Comparison of ENCODE assay signal across 12 mouse cellular contexts in the genomic region with DNA sequence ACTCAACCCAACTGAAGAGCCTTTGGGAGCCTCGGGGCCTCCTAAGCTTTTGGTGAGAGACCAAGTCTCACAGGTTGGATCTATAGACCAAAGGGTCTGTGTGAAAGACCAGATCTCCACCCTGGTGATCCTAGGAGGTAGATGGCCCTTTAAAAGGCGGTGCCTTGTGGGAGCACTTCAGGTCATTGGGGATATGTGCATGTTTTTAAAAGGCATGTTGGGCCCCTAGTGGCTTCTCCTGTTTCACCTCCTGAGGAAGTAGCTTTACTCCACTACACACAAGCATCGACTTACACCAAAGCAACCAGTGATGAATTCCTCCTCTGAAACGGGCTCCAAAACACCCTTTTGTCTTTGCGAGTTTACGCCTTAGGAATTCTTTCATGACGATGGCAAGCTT.
DNase-seq lines count a peak whose midpoint lies in the region; ATAC-seq and TF ChIP-seq lines count a peak whose summit lies in the region.
"Had no signal": no experiment of that assay in that cellular context is flagged by ENCODE, and none has a peak within 500 bp of the region (broad histone marks: within the 10 kb centered on the region; RNA-seq: fewer than 3 reads in every experiment).

No protein-coding gene starts in this region.

- no peaks in the 10 kb centered on the region for H3K36me3 ChIP-seq in kidney, embryonic 14.5 days (ENCODE audit: control insufficient read depth, insufficient read depth, low read length)
- no peaks in the 10 kb centered on the region for H3K36me3 ChIP-seq in spleen, adult 2 months (ENCODE audit: control insufficient read depth, insufficient read depth, low read length)
- H3K36me3 ChIP-seq in limb, embryonic 10.5 days = no peaks in the 10 kb centered on the region
- H3K36me3 ChIP-seq: heart, embryonic 12.5 days; liver, embryonic 12.5 days had no signal

- peaks cover 5% of the 10 kb centered on the region; the same call in 1 of the 2 replicates for H3K9me3 ChIP-seq in kidney, embryonic 14.5 days (ENCODE audit: control insufficient read depth, low read length)
- H3K9me3 ChIP-seq in limb, embryonic 10.5 days (replicated peaks) = no peaks in the 10 kb centered on the region
- H3K9me3 ChIP-seq: heart, embryonic 12.5 days; liver, embryonic 12.5 days had no signal

- no peak for DNase-seq in kidney, adult 18-20 months
- no peak for DNase-seq in spleen, adult 2 months (ENCODE audit: low read depth in 1 of 2, low spot score in 2 of 2)
- DNase-seq in spleen, postnatal 10 days (ENCODE audit: low spot score in 2 of 2) = no peak
- DNase-seq in limb, embryonic 10.5 days (ENCODE audit: low spot score) = peak; percentile 49
- DNase-seq in right cerebral cortex, adult 18-20 months = no peak
- DNase-seq in ovary, postnatal 14 days (ENCODE audit: low spot score) = no peak
- no peak for DNase-seq in left cerebral cortex, adult 11 months (ENCODE audit: low spot score)
- DNase-seq: gastrocnemius, postnatal 10 days had no signal

- H3K27me3 ChIP-seq in kidney, embryonic 14.5 days (ENCODE audit: control insufficient read depth, insufficient read depth, low read length) = no peaks in the 10 kb centered on the region
- no peaks in the 10 kb centered on the region for H3K27me3 ChIP-seq in spleen, adult 2 months (ENCODE audit: control insufficient read depth, insufficient read depth, low read length)
- no peaks in the 10 kb centered on the region for H3K27me3 ChIP-seq in limb, embryonic 10.5 days (ENCODE audit: low read depth, poor library complexity, severe bottlenecking)
- H3K27me3 ChIP-seq: forebrain, embryonic 13.5 days; heart, embryonic 12.5 days; liver, embryonic 12.5 days had no signal

- no peak for TF ChIP-seq POLR2A in spleen, adult 2 months (IDR thresholded peaks at IDR 0.05; ENCODE audit: low read depth, low read length)

- peaks cover 16% of the 10 kb centered on the region for H3K4me1 ChIP-seq in kidney, embryonic 14.5 days (ENCODE audit: control insufficient read depth, insufficient read depth, low read length)
- H3K4me1 ChIP-seq in spleen, adult 2 months (ENCODE audit: control insufficient read depth, insufficient read depth, insufficient read length) = no peaks in the 10 kb centered on the region
- peaks cover 24% of the 10 kb centered on the region for H3K4me1 ChIP-seq in limb, embryonic 10.5 days
- H3K4me1 ChIP-seq: heart, embryonic 12.5 days had no signal

- no peak for TF ChIP-seq CTCF in spleen, adult 2 months (IDR thresholded peaks at IDR 0.05; ENCODE audit: extremely low read depth, insufficient read depth, insufficient read length, insufficient replicate concordance)

- H3K4me3 ChIP-seq in kidney, embryonic 14.5 days (ENCODE audit: low read length) = no peak overlapping the region
- no peak overlapping the region for H3K4me3 ChIP-seq in spleen, adult 2 months (ENCODE audit: extremely low read depth, insufficient read depth, insufficient read length)
- H3K4me3 ChIP-seq in limb, embryonic 10.5 days = no peak overlapping the region
- H3K4me3 ChIP-seq: forebrain, embryonic 13.5 days; heart, embryonic 12.5 days; liver, embryonic 12.5 days had no signal

- no peak overlapping the region for H3K4me2 ChIP-seq in kidney, embryonic 14.5 days (replicated peaks; ENCODE audit: low read depth, low read length)
- H3K4me2 ChIP-seq: forebrain, embryonic 13.5 days; heart, embryonic 12.5 days; liver, embryonic 12.5 days had no signal

- H3K9ac ChIP-seq in kidney, embryonic 14.5 days (ENCODE audit: low read depth, low read length) = no peak overlapping the region
- H3K9ac ChIP-seq: forebrain, embryonic 13.5 days; heart, embryonic 12.5 days; liver, embryonic 12.5 days had no signal

- peak overlapping the region; percentile 83 for H3K27ac ChIP-seq in kidney, embryonic 14.5 days (ENCODE audit: low read depth, low read length)
- 0 out of 2 replicates have a peak overlapping the region, but pooled peaks have one; percentile 28 for H3K27ac ChIP-seq in spleen, adult 2 months (ENCODE audit: insufficient read depth, low read length)
- H3K27ac ChIP-seq in limb, embryonic 10.5 days = no peak overlapping the region
- H3K27ac ChIP-seq: forebrain, embryonic 13.5 days; liver, embryonic 12.5 days had no signal

- 21% methylated on average over 7 of the region's 7 CpGs for WGBS in kidney, embryonic 14.5 days
- WGBS in spleen, adult 2 months = 67% methylated on average over 7 of the region's 7 CpGs
- 60% methylated on average over 7 of the region's 7 CpGs for WGBS in limb, embryonic 10.5 days

- ATAC-seq in kidney, embryonic 14.5 days (ENCODE audit: low FRiP score, low TSS enrichment) = peak; percentile 79
- ATAC-seq: forebrain, embryonic 13.5 days; liver, embryonic 12.5 days had no signal
